Comparison of ENCODE assay signal across 11 mouse cellular contexts in the genomic region with DNA sequence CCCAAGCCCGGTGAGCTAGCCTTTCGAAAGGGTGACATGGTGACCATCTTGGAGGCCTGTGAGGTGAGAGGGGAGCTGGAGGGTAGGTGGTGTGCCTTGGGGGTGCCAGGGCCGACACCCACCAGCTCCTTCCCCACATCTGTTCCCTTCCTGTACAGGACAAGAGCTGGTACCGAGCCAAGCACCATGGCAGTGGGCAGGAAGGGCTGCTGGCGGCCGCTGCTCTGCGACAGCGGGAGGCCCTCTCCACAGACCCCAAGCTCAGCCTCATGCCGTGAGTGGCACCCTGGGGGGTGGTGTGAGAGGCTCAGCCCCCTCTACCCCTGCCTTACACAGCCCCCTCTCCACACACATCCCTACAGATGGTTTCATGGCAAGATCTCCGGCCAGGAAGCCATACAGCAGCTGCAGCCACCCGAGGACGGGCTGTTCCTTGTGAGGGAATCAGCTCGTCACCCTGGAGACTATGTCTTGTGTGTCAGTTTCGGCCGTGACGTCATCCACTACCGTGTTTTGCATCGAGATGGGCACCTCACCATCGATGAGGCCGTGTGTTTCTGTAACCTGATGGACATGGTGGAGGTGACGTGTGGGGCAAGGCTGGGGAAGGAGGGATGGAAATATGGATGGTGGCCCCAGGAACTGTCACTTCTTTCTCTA. TPM values are rescaled to one million over a fixed set of nuclear protein-coding genes. Genes with fewer than 3 reads are reported as not detected.
A peak's percentile ranks its signal among the peaks of the same experiment; 100 is the strongest.
DNase-seq lines count a peak whose midpoint lies in the region; ATAC-seq and TF ChIP-seq lines count a peak whose summit lies in the region.
"Had no signal": no experiment of that assay in that cellular context is flagged by ENCODE, and none has a peak within 500 bp of the region (broad histone marks: within the 10 kb centered on the region; RNA-seq: fewer than 3 reads in every experiment).

No protein-coding gene starts in this region.

- H3K4me2 ChIP-seq in kidney, embryonic 16.5 days (replicated peaks; ENCODE audit: low read depth, low read length): no peak overlapping the region
- 0 out of 2 replicates have a peak overlapping the region, but pooled peaks have one; percentile 9 for H3K4me2 ChIP-seq in hindbrain, embryonic 14.5 days (replicated peaks)

- 36% methylated on average over 21 of the region's 21 CpGs for WGBS in kidney, embryonic 16.5 days
- 53% methylated on average over 21 of the region's 21 CpGs for WGBS in embryonic facial prominence, embryonic 10.5 days
- WGBS in hindbrain, embryonic 14.5 days: 37% methylated on average over 21 of the region's 21 CpGs
- WGBS in cerebellum, adult 2 months: 24% methylated on average over 21 of the region's 21 CpGs

- H3K9ac ChIP-seq in kidney, embryonic 16.5 days (replicated peaks; ENCODE audit: low read length): 0 out of 2 replicates have a peak overlapping the region, but pooled peaks have one; percentile 13
- 0 out of 2 replicates have a peak overlapping the region, but pooled peaks have one; percentile 31 for H3K9ac ChIP-seq in hindbrain, embryonic 14.5 days

- no peak overlapping the region for H3K27ac ChIP-seq in kidney, embryonic 16.5 days (ENCODE audit: low read length)
- no peak overlapping the region; the same call in 1 of the 2 replicates for H3K27ac ChIP-seq in embryonic facial prominence, embryonic 10.5 days (replicated peaks)
- no peak overlapping the region for H3K27ac ChIP-seq in hindbrain, embryonic 14.5 days
- H3K27ac ChIP-seq in cerebellum, adult 2 months (ENCODE audit: insufficient read depth, low read length): no peak overlapping the region
- H3K27ac ChIP-seq: macrophage had no signal

- H3K4me3 ChIP-seq in kidney, embryonic 16.5 days (ENCODE audit: low read length): no peak overlapping the region
- peak overlapping the region; percentile 11; the same call in 1 of the 2 replicates for H3K4me3 ChIP-seq in embryonic facial prominence, embryonic 10.5 days
- H3K4me3 ChIP-seq in hindbrain, embryonic 14.5 days (replicated peaks; ENCODE audit: low read length): no peak overlapping the region
- no peak overlapping the region for H3K4me3 ChIP-seq in cerebellum, adult 2 months (replicated peaks; ENCODE audit: insufficient read depth, low read depth, low read length)

- ATAC-seq in kidney, embryonic 16.5 days (ENCODE audit: low FRiP score, low TSS enrichment): no peak
- peak; percentile 19; the same call in 1 of the 2 replicates for ATAC-seq in hindbrain, embryonic 14.5 days (ENCODE audit: low FRiP score)

- H3K4me1 ChIP-seq in kidney, embryonic 16.5 days (ENCODE audit: insufficient read depth, low read length): peaks cover 9% of the 10 kb centered on the region
- peaks cover 26% of the 10 kb centered on the region for H3K4me1 ChIP-seq in embryonic facial prominence, embryonic 10.5 days
- peaks cover 10% of the 10 kb centered on the region; the same call in 1 of the 2 replicates for H3K4me1 ChIP-seq in hindbrain, embryonic 14.5 days (replicated peaks; ENCODE audit: control insufficient read depth, insufficient read depth, low read length)
- H3K4me1 ChIP-seq in cerebellum, adult 2 months (ENCODE audit: control insufficient read depth, insufficient read depth, low read length): peaks cover 5% of the 10 kb centered on the region

- peaks cover 44% of the 10 kb centered on the region for H3K27me3 ChIP-seq in kidney, embryonic 16.5 days (ENCODE audit: insufficient read depth, low read length)
- peaks cover 69% of the 10 kb centered on the region for H3K27me3 ChIP-seq in embryonic facial prominence, embryonic 10.5 days (replicated peaks; ENCODE audit: low read depth, poor library complexity, severe bottlenecking)
- H3K27me3 ChIP-seq in hindbrain, embryonic 14.5 days (ENCODE audit: control insufficient read depth, insufficient read depth, low read length): peaks cover 36% of the 10 kb centered on the region
- H3K27me3 ChIP-seq in cerebellum, adult 2 months (ENCODE audit: control insufficient read depth, insufficient read depth, low read length): no peaks in the 10 kb centered on the region

- DNase-seq in kidney, postnatal 36 days: no peak
- no peak for DNase-seq in embryonic facial prominence, embryonic 10.5 days (ENCODE audit: low spot score)
- DNase-seq in hindbrain, embryonic 14.5 days (ENCODE audit: low spot score): no peak
- DNase-seq in neural tube, embryonic 10.5 days (ENCODE audit: extremely low spot score, low spot score): peak; percentile 30
- DNase-seq in cerebellum, postnatal 4 days (ENCODE audit: low spot score in 2 of 2): no peak
- no peak for DNase-seq in gastrocnemius, postnatal 10 days
- no peak for DNase-seq in cerebellum, adult 2 months
- DNase-seq: heart, postnatal 36 days; kidney, postnatal 10 days had no signal

- no peak for TF ChIP-seq CTCF in cerebellum, adult 2 months (IDR thresholded peaks at IDR 0.05; ENCODE audit: borderline replicate concordance, insufficient read depth, low read depth, low read length)

- H3K36me3 ChIP-seq in kidney, embryonic 16.5 days (ENCODE audit: insufficient read depth, low read length): peaks cover 26% of the 10 kb centered on the region
- H3K36me3 ChIP-seq in embryonic facial prominence, embryonic 10.5 days (replicated peaks): peaks cover 38% of the 10 kb centered on the region
- H3K36me3 ChIP-seq in hindbrain, embryonic 14.5 days (replicated peaks; ENCODE audit: control insufficient read depth, insufficient read depth): peaks cover 23% of the 10 kb centered on the region

- TF ChIP-seq POLR2A in cerebellum, adult 2 months (IDR thresholded peaks at IDR 0.05; ENCODE audit: borderline replicate concordance, insufficient read depth, low read length): no peak

- H3K9me3 ChIP-seq in kidney, embryonic 16.5 days (ENCODE audit: low read length): peaks cover 7% of the 10 kb centered on the region; the same call in 1 of the 2 replicates
- no peaks in the 10 kb centered on the region for H3K9me3 ChIP-seq in embryonic facial prominence, embryonic 10.5 days
- peaks cover 4% of the 10 kb centered on the region; the same call in 1 of the 2 replicates for H3K9me3 ChIP-seq in hindbrain, embryonic 14.5 days (ENCODE audit: control insufficient read depth, low read length)

RNA-seq across cellular contexts. Expression of a gene that starts 6.6 kb away (rescaled TPM):
- 8.2 and 8.9 TPM in 2 replicates for polyA plus RNA-seq in kidney, embryonic 16.5 days (2015; fragmentation: Nextera tagmentation; extraction: Ambion mirVana)
- polyA plus RNA-seq in embryonic facial prominence, embryonic 10.5 days (2016; fragmentation: Nextera tagmentation; extraction: Ambion mirVana): 3.6 and 3.7 TPM in 2 replicates
- polyA plus RNA-seq in hindbrain, embryonic 14.5 days (2014; fragmentation: Nextera tagmentation; extraction: Ambion mirVana): 30.2 and 37.0 TPM in 2 replicates
- 1 to 10 TPM in 1 of 2 experiments, under 1 TPM in 1; 0.70 to 1.3 TPM for total RNA-seq in gastrocnemius, postnatal 10 days (2021)
- polyA plus RNA-seq in cerebellum, adult 2 months (2012; rRNA removed): 124 and 141 TPM in 2 replicates

RNA-seq across cellular contexts. Expression of a gene that starts 7.4 kb away (rescaled TPM):
- polyA plus RNA-seq in kidney, embryonic 16.5 days (2015; fragmentation: Nextera tagmentation; extraction: Ambion mirVana): 218 and 238 TPM in 2 replicates
- 223 and 237 TPM in 2 replicates for polyA plus RNA-seq in embryonic facial prominence, embryonic 10.5 days (2016; fragmentation: Nextera tagmentation; extraction: Ambion mirVana)
- polyA plus RNA-seq in hindbrain, embryonic 14.5 days (2014; fragmentation: Nextera tagmentation; extraction: Ambion mirVana): 136 and 142 TPM in 2 replicates
- 100 to 1,000 TPM in 1 of 2 experiments, 10 to 100 TPM in 1; 93.7 to 108 TPM for total RNA-seq in gastrocnemius, postnatal 10 days (2021)
- polyA plus RNA-seq in cerebellum, adult 2 months (2012; rRNA removed): 81.4 and 84.9 TPM in 2 replicates

RNA-seq across cellular contexts. Expression of a gene that starts 7.4 kb away (rescaled TPM):
- polyA plus RNA-seq in kidney, embryonic 16.5 days (2015; fragmentation: Nextera tagmentation; extraction: Ambion mirVana): 88.6 and 88.7 TPM in 2 replicates
- polyA plus RNA-seq in embryonic facial prominence, embryonic 10.5 days (2016; fragmentation: Nextera tagmentation; extraction: Ambion mirVana): 57.2 and 57.5 TPM in 2 replicates
- 26.4 and 31.5 TPM in 2 replicates for polyA plus RNA-seq in hindbrain, embryonic 14.5 days (2014; fragmentation: Nextera tagmentation; extraction: Ambion mirVana)
- 10 to 100 TPM; 61.6 to 63.5 TPM for total RNA-seq in gastrocnemius, postnatal 10 days (2021)
- polyA plus RNA-seq in cerebellum, adult 2 months (2012; rRNA removed): 61.8 and 63.9 TPM in 2 replicates

RNA-seq across cellular contexts. Expression of a gene that starts 26.4 kb away (rescaled TPM):
- 7.1 and 7.8 TPM in 2 replicates for polyA plus RNA-seq in kidney, embryonic 16.5 days (2015; fragmentation: Nextera tagmentation; extraction: Ambion mirVana)
- polyA plus RNA-seq in embryonic facial prominence, embryonic 10.5 days (2016; fragmentation: Nextera tagmentation; extraction: Ambion mirVana): 3.5 and 4.6 TPM in 2 replicates
- 24.2 and 25.4 TPM in 2 replicates for polyA plus RNA-seq in hindbrain, embryonic 14.5 days (2014; fragmentation: Nextera tagmentation; extraction: Ambion mirVana)
- 1 to 10 TPM; 2.1 to 3.5 TPM for total RNA-seq in gastrocnemius, postnatal 10 days (2021)
- polyA plus RNA-seq in cerebellum, adult 2 months (2012; rRNA removed): 77.6 and 79.6 TPM in 2 replicates

RNA-seq across cellular contexts. Expression of a gene that starts 28.7 kb away (rescaled TPM):
- polyA plus RNA-seq in kidney, embryonic 16.5 days (2015; fragmentation: Nextera tagmentation; extraction: Ambion mirVana): 0.14 and 0.33 TPM in 2 replicates
- polyA plus RNA-seq in embryonic facial prominence, embryonic 10.5 days (2016; fragmentation: Nextera tagmentation; extraction: Ambion mirVana): 2.5 and 3.6 TPM in 2 replicates
- 80.2 and 83.1 TPM in 2 replicates for polyA plus RNA-seq in hindbrain, embryonic 14.5 days (2014; fragmentation: Nextera tagmentation; extraction: Ambion mirVana)
- under 1 TPM; 0.40 to 0.43 TPM for total RNA-seq in gastrocnemius, postnatal 10 days (2021)
- polyA plus RNA-seq in cerebellum, adult 2 months (2012; rRNA removed): 115 and 122 TPM in 2 replicates
- polyA plus RNA-seq: macrophage had no signal
